Mouse (Mus musculus) lung, embryonic 14.5 days (tissue): ENCODE data around the gene Snf8. TPM values are rescaled to one million over a fixed set of nuclear protein-coding genes. Genes with fewer than 3 reads are reported as not detected.
A peak's percentile ranks its signal among the peaks of the same experiment; 100 is the strongest.

Experiments used
- ATAC-seq: fragments of 200-750 bp; cut with Nextera tagmentation; 2 replicates; pipeline ENCODE4 v1.8.0; 2017; ENCODE audit warnings: mild to moderate bottlenecking, moderate TSS enrichment, moderate library complexity; ENCODE audit not compliant: insufficient read depth
- DNase-seq: peaks from one replicate; pipeline ENCODE4 v3.0.0-alpha.2; 2015
- H3K27ac ChIP-seq: fragments of 300-500 bp; sonication (generic); 2 replicates; pipeline ENCODE4 v1.5.1; 2014; ENCODE audit warnings: low read depth, mild to moderate bottlenecking, moderate library complexity
- H3K27me3 ChIP-seq: fragments of 300-500 bp; sonication (generic); 2 replicates; pipeline ENCODE4 v1.6.1; 2014; ENCODE audit warnings: low read length, control low read depth; ENCODE audit not compliant: insufficient read depth
- H3K36me3 ChIP-seq: fragments of 300-500 bp; sonication (generic); 2 replicates; pipeline ENCODE4 v1.6.1; 2014; ENCODE audit warnings: control low read depth; ENCODE audit not compliant: insufficient read depth
- H3K4me1 ChIP-seq: fragments of 300-500 bp; sonication (generic); 2 replicates; pipeline ENCODE4 v1.6.1; 2014; ENCODE audit warnings: antibody characterized with exemption, control low read depth; ENCODE audit not compliant: insufficient read depth
- H3K4me2 ChIP-seq: fragments of 300-500 bp; sonication (generic); 2 replicates; pipeline ENCODE4 v1.6.1; 2014; ENCODE audit warnings: mild to moderate bottlenecking
- H3K4me3 ChIP-seq: fragments of 300-500 bp; sonication (generic); 2 replicates; pipeline ENCODE4 v1.5.1; 2014; ENCODE audit warnings: low read depth, low read length
- H3K9ac ChIP-seq: fragments of 300-500 bp; sonication (generic); 2 replicates; pipeline ENCODE4 v1.6.1; 2014
- H3K9me3 ChIP-seq: fragments of 300-500 bp; sonication (generic); 2 replicates; pipeline ENCODE4 v1.6.1; 2016; ENCODE audit warnings: low read depth, low read length, control low read depth
- CTCF ChIP-seq: IDR thresholded peaks from 2 replicates; pipeline ENCODE4 v1.5.1; 2016; ENCODE audit warnings: antibody characterized with exemption, low read depth
- WGBS: fragments of 180-500 bp; shearing (Covaris S2); extraction: QIAGEN DNeasy Blood & Tissue Kit; methylation state at CpG from one replicate; pipeline ENCODE4 v1.1.7; 2014; 5-methylcytosine and 5-hydroxymethylcytosine counted together
- polyA plus RNA-seq: library from polyadenylated mRNA; unstranded; fragments of >200 nt; fragmentation: Nextera tagmentation; extraction: Ambion mirVana; gene quantifications from 2 replicates; pipeline ENCODE4 v1.2.1, GENCODE M21; 2014

Gene Snf8
- polyA plus RNA-seq, 1 experiment from 2014 or later = 37.2 TPM

DNA sequence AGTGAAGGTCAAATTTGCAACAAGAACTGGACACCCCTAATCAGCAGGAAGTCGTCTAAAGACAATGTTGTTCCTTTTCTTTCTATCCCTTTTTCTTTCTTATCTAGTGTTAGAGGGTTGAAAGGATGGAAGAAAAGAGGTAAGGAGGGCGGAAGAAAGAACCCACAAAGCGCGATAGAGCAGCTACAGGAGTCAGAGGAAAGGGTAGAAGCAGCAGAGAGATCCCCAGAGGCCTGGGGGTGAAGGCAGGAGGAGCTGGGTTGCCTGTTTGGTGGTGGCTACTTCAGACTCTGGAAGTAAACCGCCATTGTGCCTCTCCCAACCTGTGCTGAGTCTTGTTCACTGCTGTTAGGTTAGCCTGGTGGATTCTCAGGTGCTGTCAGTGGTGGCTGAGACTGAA, 6.6 kb upstream of the Snf8 start:
- Histone ChIP-seq H3K27ac (no peak overlapping the region), H3K4me3 (no peak overlapping the region), H3K27me3 (no peaks in the 10 kb centered on the region), H3K4me1 (no peaks in the 10 kb centered on the region), H3K9me3 (no peaks in the 10 kb centered on the region), H3K36me3 (no peaks in the 10 kb centered on the region), H3K9ac (no peak overlapping the region), H3K4me2 (no peak overlapping the region)
- TF ChIP-seq CTCF = no peak
- DNase-seq (no peak), ATAC-seq (no peak)
- 55% methylated on average over 5 of the region's 5 CpGs for WGBS

DNA sequence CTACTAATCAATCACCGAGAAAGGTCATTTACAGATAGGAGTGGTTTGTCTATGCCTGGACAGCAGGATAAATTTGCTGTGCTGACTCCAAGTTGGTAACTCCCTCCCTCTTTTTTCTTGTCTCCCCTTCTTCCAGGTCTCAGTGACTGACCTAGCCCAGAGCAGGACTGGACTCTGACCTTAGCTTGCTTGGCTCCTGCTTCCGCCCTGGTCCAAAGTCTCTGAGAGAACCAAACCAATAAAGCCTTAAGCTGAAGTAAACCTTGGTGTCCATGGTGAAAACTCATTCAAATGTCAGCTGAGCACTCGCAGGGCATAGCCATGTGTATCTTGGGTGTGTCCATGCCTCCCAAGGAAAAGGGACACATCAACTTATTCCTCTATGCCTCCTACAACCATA, 4.1 kb upstream of the Snf8 start:
- WGBS = 79% methylated on average over 3 of the region's 3 CpGs
- ATAC-seq = no peak

GRCm38 (mm10) chr11:96031701-96032100, 3.0 kb upstream of the Snf8 start:
- Histone ChIP-seq H3K4me3 (no peak overlapping the region), H3K9ac (no peak overlapping the region), H3K9me3 (no peaks in the 10 kb centered on the region), H3K4me1 (peaks cover 6% of the 10 kb centered on the region; the same call in 1 of the 2 replicates), H3K4me2 (no peak overlapping the region), H3K36me3 (no peaks in the 10 kb centered on the region), H3K27ac (no peak overlapping the region), H3K27me3 (no peaks in the 10 kb centered on the region)
- peak; percentile 41 for TF ChIP-seq CTCF
- ATAC-seq = no peak
- DNase-seq = no peak
- 80% methylated on average over 2 of the region's 2 CpGs for WGBS

More for the DNA sequence above, 4.1 kb upstream of the Snf8 start:
- Histone ChIP-seq H3K36me3 (no peaks in the 10 kb centered on the region), H3K27ac (no peak overlapping the region), H3K4me2 (no peak overlapping the region), H3K4me3 (no peak overlapping the region), H3K9ac (no peak overlapping the region), H3K27me3 (no peaks in the 10 kb centered on the region), H3K4me1 (peaks cover 6% of the 10 kb centered on the region; the same call in 1 of the 2 replicates), H3K9me3 (no peaks in the 10 kb centered on the region)
- no peak for DNase-seq
- TF ChIP-seq CTCF = no peak

DNA sequence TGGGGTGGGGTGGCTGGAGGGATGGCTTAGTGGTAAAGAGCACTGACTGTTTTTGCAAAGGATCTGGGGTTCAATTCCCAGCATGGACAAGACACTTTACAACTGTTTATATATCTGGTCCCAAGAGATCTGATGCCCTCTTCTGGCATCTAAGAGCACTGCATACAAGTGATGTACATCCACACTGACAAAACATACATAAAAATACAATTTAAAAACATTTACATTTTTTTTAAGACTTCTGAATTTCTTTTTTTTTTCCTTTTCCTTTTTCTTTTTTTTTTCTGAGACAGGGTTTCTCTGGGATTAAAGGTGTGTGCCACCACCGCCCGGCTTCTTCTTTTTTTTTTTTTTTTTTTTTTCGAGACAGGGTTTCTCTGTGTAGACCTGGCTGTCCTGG, 1.4 kb upstream of the Snf8 start:
- Histone ChIP-seq H3K9ac (no peak overlapping the region), H3K4me3 (no peak overlapping the region), H3K27ac (no peak overlapping the region), H3K4me1 (peaks cover 6% of the 10 kb centered on the region; the same call in 1 of the 2 replicates), H3K36me3 (no peaks in the 10 kb centered on the region), H3K9me3 (no peaks in the 10 kb centered on the region), H3K4me2 (no peak overlapping the region), H3K27me3 (no peaks in the 10 kb centered on the region)
- WGBS = 90% methylated on average over 3 of the region's 3 CpGs
- TF ChIP-seq CTCF = peak; percentile 36
- DNase-seq (peak; percentile 50), ATAC-seq (no peak)

DNA sequence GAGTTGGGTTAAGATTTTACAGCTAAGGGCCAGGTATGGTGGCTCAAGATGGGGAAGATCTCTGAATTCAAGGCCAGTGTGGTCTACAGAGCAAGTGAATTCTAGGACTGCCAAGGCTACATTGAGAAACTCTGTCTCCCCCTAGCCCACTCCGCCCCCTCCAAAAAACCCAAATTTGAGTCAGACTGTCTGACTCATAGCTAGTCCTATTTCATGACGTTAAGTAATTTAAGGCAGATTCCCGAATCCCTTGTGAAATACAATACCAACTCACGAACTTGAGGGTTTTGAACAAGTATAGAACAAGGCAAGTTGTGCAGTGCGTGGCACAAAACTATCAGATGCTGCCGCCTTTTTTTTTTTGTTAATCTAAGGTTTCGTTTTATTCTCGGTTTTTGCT, 569 bp upstream of the Snf8 start:
- H3K27ac ChIP-seq = no peak overlapping the region
- H3K27me3 ChIP-seq = no peaks in the 10 kb centered on the region
- ATAC-seq (no peak), DNase-seq (peak; percentile 18)
- H3K4me3 ChIP-seq = peak overlapping the region; percentile 89
- H3K36me3 ChIP-seq = peaks cover 7% of the 10 kb centered on the region; the same call in 1 of the 2 replicates
- no peaks in the 10 kb centered on the region for H3K9me3 ChIP-seq
- H3K4me2 ChIP-seq = peak overlapping the region; percentile 94
- no peak for TF ChIP-seq CTCF
- H3K4me1 ChIP-seq = peaks cover 6% of the 10 kb centered on the region; the same call in 1 of the 2 replicates
- 40% methylated on average over 8 of the region's 8 CpGs for WGBS
- H3K9ac ChIP-seq = peak overlapping the region; percentile 74

- TF ChIP-seq CTCF = no peak
- Histone ChIP-seq H3K36me3 (peaks cover 11% of the 10 kb centered on the region; the same call in 1 of the 2 replicates), H3K4me3 (peak overlapping the region; percentile 89), H3K4me2 (peak overlapping the region; percentile 94), H3K9me3 (no peaks in the 10 kb centered on the region), H3K27me3 (no peaks in the 10 kb centered on the region), H3K4me1 (peaks cover 6% of the 10 kb centered on the region; the same call in 1 of the 2 replicates), H3K9ac (peak overlapping the region; percentile 74), H3K27ac (no peak overlapping the region)
- peak; percentile 47; the same call in 1 of the 2 replicates for ATAC-seq
- no peak for DNase-seq
- 7% methylated on average over 6 of the region's 6 CpGs for WGBS
Observed at GRCm38 (mm10) chr11:96035133-96035532, 448 bp downstream of the Snf8 start.

GRCm38 (mm10) chr11:96037499-96037898, 2.8 kb downstream of the Snf8 start:
- no peak overlapping the region for H3K4me2 ChIP-seq
- peaks cover 21% of the 10 kb centered on the region; the same call in 1 of the 2 replicates for H3K36me3 ChIP-seq
- 90% methylated on average over 5 of the region's 5 CpGs for WGBS
- ATAC-seq (no peak), DNase-seq (no peak)
- no peak overlapping the region for H3K4me3 ChIP-seq
- H3K9me3 ChIP-seq = no peaks in the 10 kb centered on the region
- no peak for TF ChIP-seq CTCF
- peaks cover 6% of the 10 kb centered on the region; the same call in 1 of the 2 replicates for H3K4me1 ChIP-seq
- no peak overlapping the region for H3K9ac ChIP-seq
- no peak overlapping the region for H3K27ac ChIP-seq
- no peaks in the 10 kb centered on the region for H3K27me3 ChIP-seq
